Mouse (Mus musculus) CH12.LX (cell line): Measurements from ENCODE around the gene Ryk. TPM values are rescaled to one million over a fixed set of nuclear protein-coding genes. Genes with fewer than 3 reads are reported as not detected.

Experiments used
- DNase-seq: peaks from one replicate; pipeline ENCODE4 v3.0.0-alpha.2; 2013; ENCODE audit errors: extremely low read depth
- H3K27ac ChIP-seq: 2 replicates; pipeline ENCODE4 v1.5.1; 2012; ENCODE audit warnings: low read depth, mild to moderate bottlenecking, control low read depth, moderate library complexity; ENCODE audit not compliant: insufficient read depth
- H3K27me3 ChIP-seq: replicated peaks from 2 replicates; pipeline ENCODE3; 2012; ENCODE audit warnings: inconsistent platforms
- H3K36me3 ChIP-seq, 2 experiments: replicated peaks in 1 of 2; 2 replicates each; pipeline versions ENCODE3 to v1.6.1; 2012; ENCODE audit warnings: inconsistent platforms in 1 of 2, low read length in 1 of 2, mild to moderate bottlenecking in 1 of 2, mixed read lengths in 1 of 2, moderate library complexity in 1 of 2; ENCODE audit not compliant: control insufficient read depth in 1 of 2, insufficient read depth in 1 of 2
- H3K4me1 ChIP-seq, 2 experiments: 2 replicates each; pipeline ENCODE4 v1.6.1; 2012; ENCODE audit warnings: inconsistent platforms in 1 of 2, moderate library complexity in 1 of 2; ENCODE audit not compliant: insufficient read depth in 2 of 2, control insufficient read depth in 1 of 2
- H3K4me2 ChIP-seq: 2 replicates; pipeline ENCODE4 v1.6.1; 2012; ENCODE audit warnings: low read depth, mild to moderate bottlenecking, control low read depth; ENCODE audit not compliant: poor library complexity, insufficient read depth, severe bottlenecking
- H3K4me3 ChIP-seq, 3 experiments: fragments of 150-350 bp in 1 of 3; sonication (generic) in 1 of 3; replicated peaks in 1 of 3; 2 replicates each; pipeline versions ENCODE3 to v1.5.1; 2011 to 2012; ENCODE audit warnings: low read depth in 2 of 3, low read length in 2 of 3, mild to moderate bottlenecking in 2 of 3, moderate library complexity in 2 of 3, control low read depth in 1 of 3, improper control_type of control experiment in 1 of 3, inconsistent platforms in 1 of 3, mixed read lengths in 1 of 3; ENCODE audit not compliant: poor library complexity in 1 of 3
- H3K79me2 ChIP-seq: replicated peaks from 2 replicates; pipeline ENCODE4 v1.6.1; 2012; ENCODE audit warnings: mild to moderate bottlenecking, moderate library complexity; ENCODE audit not compliant: control insufficient read depth, poor library complexity, insufficient read depth, severe bottlenecking; ENCODE audit errors: extremely low read depth
- H3K9ac ChIP-seq: 2 replicates; pipeline ENCODE4 v1.6.1; 2012; ENCODE audit warnings: low read depth, mild to moderate bottlenecking, control low read depth, moderate library complexity; ENCODE audit not compliant: insufficient read depth
- H3K9me3 ChIP-seq: replicated peaks from 2 replicates; pipeline ENCODE3; 2012; ENCODE audit warnings: low read length, inconsistent platforms, mixed read lengths
- BHLHE40 ChIP-seq: IDR thresholded peaks from 2 replicates; pipeline ENCODE4 v1.6.1; 2011; ENCODE audit warnings: mild to moderate bottlenecking, low read depth, low read length, improper control_type of control experiment
- CHD2 ChIP-seq: IDR thresholded peaks from 2 replicates; pipeline ENCODE4 v1.6.1; 2011; ENCODE audit warnings: low read length, improper control_type of control experiment
- CTCF ChIP-seq, 2 experiments: IDR thresholded peaks in 1 of 2; conservative IDR thresholded peaks in 1 of 2; 2 replicates each; pipeline ENCODE4 v1.5.1; 2011 to 2012; ENCODE audit warnings: low read depth in 2 of 2, low read length in 2 of 2, improper control_type of control experiment in 1 of 2, inconsistent platforms in 1 of 2, mild to moderate bottlenecking in 1 of 2, moderate library complexity in 1 of 2
- E2F4 ChIP-seq: IDR thresholded peaks from 2 replicates; pipeline ENCODE4 v1.6.1; 2011; ENCODE audit warnings: low read depth, low read length, improper control_type of control experiment; ENCODE audit not compliant: insufficient replicate concordance
- ELF1 ChIP-seq: IDR thresholded peaks from 2 replicates; pipeline ENCODE4 v1.6.1; 2014; ENCODE audit warnings: low read depth, mild to moderate bottlenecking, inconsistent platforms, low read length, improper control_type of control experiment
- EP300 ChIP-seq: IDR thresholded peaks from 2 replicates; pipeline ENCODE4 v1.6.1; 2011; ENCODE audit warnings: low read length, improper control_type of control experiment
- ETS1 ChIP-seq: conservative IDR thresholded peaks from 2 replicates; pipeline ENCODE4 v1.6.1; 2012; ENCODE audit warnings: low read depth, mild to moderate bottlenecking, inconsistent platforms, low read length, improper control_type of control experiment, moderate library complexity
- GABPA ChIP-seq: IDR thresholded peaks from 2 replicates; pipeline ENCODE4 v1.6.1; 2012; ENCODE audit warnings: low read depth, low read length, improper control_type of control experiment, inconsistent platforms; ENCODE audit not compliant: insufficient replicate concordance
- HCFC1 ChIP-seq: IDR thresholded peaks from 2 replicates; pipeline ENCODE4 v1.6.1; 2012; ENCODE audit warnings: low read depth, mild to moderate bottlenecking, inconsistent platforms, low read length, improper control_type of control experiment
- IRF4 ChIP-seq: IDR thresholded peaks from 2 replicates; pipeline ENCODE4 v1.6.1; 2014; ENCODE audit warnings: low read depth, mild to moderate bottlenecking, inconsistent platforms, low read length, improper control_type of control experiment
- JUN ChIP-seq: IDR thresholded peaks from 2 replicates; pipeline ENCODE4 v1.6.1; 2011; ENCODE audit warnings: low read depth, mild to moderate bottlenecking, low read length, improper control_type of control experiment, moderate library complexity; ENCODE audit not compliant: insufficient read depth
- KAT2A ChIP-seq: IDR thresholded peaks from 2 replicates; pipeline ENCODE4 v1.6.1; 2012; ENCODE audit warnings: low read length, improper control_type of control experiment, inconsistent platforms; ENCODE audit not compliant: insufficient replicate concordance
- MAFK ChIP-seq: IDR thresholded peaks from 2 replicates; pipeline ENCODE4 v1.6.1; 2011; ENCODE audit warnings: low read length, improper control_type of control experiment; ENCODE audit not compliant: insufficient replicate concordance
- MAX ChIP-seq: IDR thresholded peaks from 2 replicates; pipeline ENCODE4 v1.6.1; 2011; ENCODE audit warnings: low read length, improper control_type of control experiment
- MAZ ChIP-seq: IDR thresholded peaks from 2 replicates; pipeline ENCODE4 v1.6.1; 2012; ENCODE audit warnings: low read depth, mild to moderate bottlenecking, inconsistent platforms, low read length, improper control_type of control experiment, moderate library complexity
- MEF2A ChIP-seq: IDR thresholded peaks from 2 replicates; pipeline ENCODE4 v1.6.1; 2014; ENCODE audit warnings: low read depth, mild to moderate bottlenecking, inconsistent platforms, low read length, improper control_type of control experiment, borderline replicate concordance
- MXI1 ChIP-seq: IDR thresholded peaks from 2 replicates; pipeline ENCODE4 v1.6.1; 2011; ENCODE audit warnings: mild to moderate bottlenecking, low read depth, low read length, improper control_type of control experiment
- MYC ChIP-seq: IDR thresholded peaks from 2 replicates; pipeline ENCODE4 v1.6.1; 2011; ENCODE audit warnings: low read depth, mild to moderate bottlenecking, improper control_type of control experiment, low read length
- POLR2AphosphoS2 ChIP-seq: IDR thresholded peaks from 2 replicates; pipeline ENCODE4 v1.6.1; 2011; ENCODE audit warnings: low read depth, low read length, improper control_type of control experiment
- RAD21 ChIP-seq: IDR thresholded peaks from 2 replicates; pipeline ENCODE4 v1.6.1; 2011; ENCODE audit warnings: low read depth, mild to moderate bottlenecking, low read length, improper control_type of control experiment, moderate library complexity
- SIN3A ChIP-seq: IDR thresholded peaks from 2 replicates; pipeline ENCODE4 v1.6.1; 2012; ENCODE audit warnings: low read length, improper control_type of control experiment, inconsistent platforms
- SMC3 ChIP-seq: IDR thresholded peaks from 2 replicates; pipeline ENCODE4 v1.6.1; 2011; ENCODE audit warnings: low read depth, low read length, improper control_type of control experiment
- TCF12 ChIP-seq: IDR thresholded peaks from 2 replicates; pipeline ENCODE4 v1.6.1; 2014; ENCODE audit warnings: low read depth, mild to moderate bottlenecking, inconsistent platforms, low read length, improper control_type of control experiment
- USF1 ChIP-seq: IDR thresholded peaks from 2 replicates; pipeline ENCODE4 v1.6.1; 2014; ENCODE audit warnings: low read depth, mild to moderate bottlenecking, inconsistent platforms, low read length, improper control_type of control experiment
- USF2 ChIP-seq: conservative IDR thresholded peaks from 2 replicates; pipeline ENCODE4 v1.6.1; 2011; ENCODE audit warnings: low read depth, low read length, improper control_type of control experiment
- ZC3H11A ChIP-seq: IDR thresholded peaks from 2 replicates; pipeline ENCODE4 v1.6.1; 2012; ENCODE audit warnings: low read depth, mild to moderate bottlenecking, inconsistent platforms, low read length, improper control_type of control experiment
- ZKSCAN1 ChIP-seq: IDR thresholded peaks from 2 replicates; pipeline ENCODE4 v1.6.1; 2012; ENCODE audit warnings: low read depth, inconsistent platforms, low read length, improper control_type of control experiment, borderline replicate concordance
- dilution Hi-C: fragments of 300-500 bp; cut with MboI; formaldehyde crosslinking; loops from 2 replicates; pipeline ENCODE4 v1.14.3; 2020; ENCODE audit warnings: low sequenced_read_pairs; ENCODE audit not compliant: extremely low pct_unique_long_range_greater_than_20kb, extremely low pct_ligation_motif_present
- in situ Hi-C: fragments of 300-500 bp; cut with MboI; formaldehyde crosslinking; loops from 3 replicates; pipeline ENCODE4 v1.14.3; 2019; ENCODE audit warnings: low sequenced_read_pairs, low pct_ligation_motif_present, low pct_unique_long_range_greater_than_20kb, mixed read lengths
- polyA plus RNA-seq: library from polyadenylated mRNA; unstranded; fragments of >175 nt; gene quantifications from 2 replicates; pipeline ENCODE4 v1.2.1, GENCODE M21; 2012; ENCODE audit warnings: low read depth; ENCODE audit not compliant: insufficient read length
- total RNA-seq, 2 experiments: library from RNA; depleted of rRNA; stranded (reverse); fragments of 300-350 nt in 1 of 2; fragments of >200 nt in 1 of 2; gene quantifications; 2 replicates each; pipeline ENCODE4 v1.2.3; 2012 to 2014

Ryk gene
- total and polyA plus RNA-seq, 3 experiments = 12.8 to 27.2 (median 21.4) TPM

GRCm38 (mm10) chr9:102884703-102885102, 50.0 kb downstream of the Ryk start:
- dilution Hi-C loops = no loop called here
- Histone ChIP-seq H3K4me3 (no peak overlapping the region), H3K9ac (no peak overlapping the region), H3K36me3 (peaks cover 0 to 16% of the 10 kb centered on the region in 2 experiments), H3K27me3 (no peaks in the 10 kb centered on the region), H3K9me3 (no peaks in the 10 kb centered on the region), H3K4me2 (no peak overlapping the region; the same call in 1 of the 2 replicates), H3K4me1 (peaks cover 2 to 24% of the 10 kb centered on the region in 2 experiments; a peak in 3 of 4 replicates), H3K79me2 (no peaks in the 10 kb centered on the region), H3K27ac (no peak overlapping the region)
- in situ Hi-C loops = no loop called here
- peak; percentile 95 for DNase-seq
- TF ChIP-seq SIN3A = 0 out of 2 replicates have a peak, but pooled peaks have one; percentile 16
- TF ChIP-seq MAX = peak; percentile 44; the same call in 1 of the 2 replicates
- peak; percentile 45; the same call in 1 of the 2 replicates for TF ChIP-seq MXI1
- TF ChIP-seq CTCF (conservative IDR thresholded peaks at IDR 0.05 in 1 of 2, IDR thresholded peaks at IDR 0.05 in 1 of 2; ENCODE audit: low read depth in 2 of 2, low read length in 2 of 2) = peak in 1 of 2 experiments; percentile 51; a peak in 2 of 4 replicates
- peak; percentile 86 for TF ChIP-seq BHLHE40
- TF ChIP-seq USF1 = peak; percentile 37; the same call in 1 of the 2 replicates
- no peak for TF ChIP-seq ZKSCAN1
- TF ChIP-seq POLR2AphosphoS2 = no peak
- TF ChIP-seq EP300 = 0 out of 2 replicates have a peak, but pooled peaks have one; percentile 12
- TF ChIP-seq CHD2 = 0 out of 2 replicates have a peak, but pooled peaks have one; percentile 28
- peak; percentile 49; the same call in 1 of the 2 replicates for TF ChIP-seq MEF2A
- TF ChIP-seq IRF4 = peak; percentile 37; the same call in 1 of the 2 replicates
- TF ChIP-seq ETS1 = peak; percentile 33; the same call in 1 of the 2 replicates
- no peak; the same call in 1 of the 2 replicates for TF ChIP-seq SMC3
- 0 out of 2 replicates have a peak, but pooled peaks have one; percentile 56 for TF ChIP-seq KAT2A
- TF ChIP-seq RAD21 = peak; percentile 8
- peak; percentile 45; the same call in 1 of the 2 replicates for TF ChIP-seq TCF12
- TF ChIP-seq MYC = peak; percentile 81; the same call in 1 of the 2 replicates
- TF ChIP-seq USF2 = no peak

- H3K4me3 ChIP-seq = no peak overlapping the region
Observed at GRCm38 (mm10) chr9:102890166-102890565, 55.4 kb downstream of the Ryk start.

More at GRCm38 (mm10) chr9:102890166-102890565, 55.4 kb downstream of the Ryk start:
- TF ChIP-seq SMC3 = no peak
- TF ChIP-seq GABPA = no peak
- no peak for TF ChIP-seq BHLHE40
- no peak for TF ChIP-seq JUN
- TF ChIP-seq USF1 = no peak
- TF ChIP-seq MXI1 = no peak
- TF ChIP-seq HCFC1 = no peak
- no peak for TF ChIP-seq ZKSCAN1
- no peak for TF ChIP-seq ELF1
- TF ChIP-seq KAT2A = no peak
- no peak for TF ChIP-seq USF2
- no peak for TF ChIP-seq POLR2AphosphoS2
- TF ChIP-seq ZC3H11A = no peak
- no peak for TF ChIP-seq MAZ
- no peak for TF ChIP-seq E2F4
- TF ChIP-seq MAFK = no peak
- TF ChIP-seq CHD2 = no peak
- Histone ChIP-seq H3K4me2 (no peak overlapping the region), H3K9ac (no peak overlapping the region), H3K4me1 (peaks cover 3 to 26% of the 10 kb centered on the region in 2 experiments; a peak in 3 of 4 replicates), H3K36me3 (peaks cover 0 to 24% of the 10 kb centered on the region in 2 experiments), H3K79me2 (no peaks in the 10 kb centered on the region), H3K27ac (no peak overlapping the region), H3K27me3 (no peaks in the 10 kb centered on the region), H3K9me3 (no peaks in the 10 kb centered on the region)
- dilution Hi-C loops (no loop called here), in situ Hi-C loops (no loop called here)
- peak; percentile 42 for DNase-seq
